Mouse (Mus musculus) G1E (cell line): ENCODE results near the gene Gm9837. TPM values are rescaled to one million over a fixed set of nuclear protein-coding genes. Genes with fewer than 3 reads are reported as not detected.

Experiments used
- ATAC-seq: 2 replicates; pipeline ENCODE4 v1.8.0; 2016; ENCODE audit warnings: mild to moderate bottlenecking; ENCODE audit not compliant: insufficient number of reproducible peaks, poor library complexity, low FRiP score, severe bottlenecking; ENCODE audit errors: extremely low read depth
- DNase-seq: peaks from one replicate; pipeline ENCODE4 v3.0.0; 2012; ENCODE audit warnings: low spot score
- H3K27me3 ChIP-seq: 2 replicates; pipeline ENCODE4 v1.6.1; 2012; ENCODE audit warnings: mild to moderate bottlenecking, low read length, inconsistent platforms; ENCODE audit not compliant: insufficient read depth
- H3K36me3 ChIP-seq: replicated peaks from 2 replicates; pipeline ENCODE3; 2012; ENCODE audit warnings: mild to moderate bottlenecking, inconsistent platforms
- H3K4me1 ChIP-seq: 2 replicates; pipeline ENCODE4 v1.6.1; 2012; ENCODE audit warnings: low read depth, low read length, inconsistent platforms, mixed read lengths; ENCODE audit not compliant: insufficient read depth
- H3K4me3 ChIP-seq: 2 replicates; pipeline ENCODE4 v1.5.1; 2012; ENCODE audit warnings: low read depth, mild to moderate bottlenecking, inconsistent platforms, low read length, moderate library complexity, mixed read lengths
- H3K9me3 ChIP-seq: replicated peaks from 2 replicates; pipeline ENCODE4 v1.6.1; 2012; ENCODE audit warnings: inconsistent platforms
- CTCF ChIP-seq: IDR thresholded peaks from 2 replicates; pipeline ENCODE4 v1.5.1; 2012; ENCODE audit warnings: low read depth, low read length, inconsistent platforms, mixed read lengths
- GATA1 ChIP-seq: IDR thresholded peaks from 2 replicates; pipeline ENCODE4 v1.6.1; 2012; ENCODE audit warnings: borderline replicate concordance, low read length, inconsistent platforms, mixed read lengths
- GATA2 ChIP-seq: IDR thresholded peaks from 2 replicates; pipeline ENCODE4 v1.6.1; 2012; ENCODE audit warnings: low read depth, low read length, inconsistent platforms, borderline replicate concordance
- POLR2AphosphoS5 ChIP-seq: IDR thresholded peaks from 2 replicates; pipeline ENCODE4 v1.6.1; 2012; ENCODE audit warnings: low read depth, low read length, inconsistent platforms; ENCODE audit not compliant: insufficient replicate concordance
- TAL1 ChIP-seq: conservative IDR thresholded peaks from 2 replicates; pipeline ENCODE4 v1.6.1; 2012; ENCODE audit warnings: low read depth, low read length, inconsistent platforms, mixed read lengths
- polyA plus RNA-seq: library from polyadenylated mRNA; stranded (reverse); fragments of >175 nt; gene quantifications from 2 replicates; pipeline ENCODE4 v1.2.3, GENCODE M21; 2012
- total RNA-seq, 2 experiments: library from RNA; stranded (forward) in 1 of 2; stranded (reverse) in 1 of 2; fragments of 200-1000 nt in 1 of 2; fragments of >200 nt in 1 of 2; fragmentation: Nextera tagmentation in 1 of 2; gene quantifications; 2 replicates each; pipeline ENCODE4 v1.2.3; 2014 to 2017

The Gm9837 gene
- total and polyA plus RNA-seq, 3 experiments: 0.16 TPM; not detected in 2

- no peak for DNase-seq
- Histone ChIP-seq H3K4me1 (peaks cover 3% of the 10 kb centered on the region; the same call in 1 of the 2 replicates), H3K4me3 (no peak overlapping the region), H3K9me3 (no peaks in the 10 kb centered on the region), H3K36me3 (no peaks in the 10 kb centered on the region), H3K27me3 (peaks cover 55% of the 10 kb centered on the region)
- no peak for TF ChIP-seq GATA2
- no peak for TF ChIP-seq CTCF
- no peak for TF ChIP-seq GATA1
- TF ChIP-seq POLR2AphosphoS5: no peak
- no peak for TF ChIP-seq TAL1
- ATAC-seq: no peak
Measured at GRCm38 (mm10) chr11:53450070-53450705, 20.1 kb downstream of the Gm9837 start.

GRCm38 (mm10) chr11:53448529-53448928, 21.8 kb downstream of the Gm9837 start:
- no peak for TF ChIP-seq GATA2
- TF ChIP-seq POLR2AphosphoS5: no peak
- no peak for TF ChIP-seq TAL1
- no peak for TF ChIP-seq GATA1
- no peak for TF ChIP-seq CTCF
- H3K4me3 ChIP-seq: no peak overlapping the region
- H3K9me3 ChIP-seq: no peaks in the 10 kb centered on the region
- peaks cover 7% of the 10 kb centered on the region; the same call in 1 of the 2 replicates for H3K4me1 ChIP-seq
- DNase-seq (no peak), ATAC-seq (no peak)
- H3K27me3 ChIP-seq: peaks cover 43% of the 10 kb centered on the region
- no peaks in the 10 kb centered on the region for H3K36me3 ChIP-seq

GRCm38 (mm10) chr11:53447996-53448395, 22.3 kb downstream of the Gm9837 start:
- TF ChIP-seq GATA2: no peak
- no peak for TF ChIP-seq CTCF
- TF ChIP-seq POLR2AphosphoS5: no peak
- TF ChIP-seq TAL1: no peak
- TF ChIP-seq GATA1: no peak
- DNase-seq (no peak), ATAC-seq (no peak)

DNA sequence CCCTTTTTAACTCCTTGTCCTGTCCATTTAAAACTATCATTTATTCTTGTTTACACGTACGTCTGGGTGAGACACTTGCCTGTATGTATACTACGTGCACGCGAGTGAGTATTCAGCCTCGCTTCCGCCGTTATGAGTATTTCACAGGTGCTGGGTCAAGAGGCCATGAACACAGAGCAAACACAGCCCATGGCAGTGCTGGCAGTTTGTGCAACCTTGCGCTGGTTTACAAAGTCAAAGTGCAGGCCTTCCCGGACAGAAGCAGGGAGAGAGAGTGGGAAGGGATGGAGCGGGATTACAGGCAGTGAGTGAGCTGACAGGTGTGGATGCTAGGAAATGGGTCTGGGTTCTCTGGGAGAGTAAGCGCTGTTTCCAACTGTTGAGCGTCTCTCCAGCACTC, 24.1 kb downstream of the Gm9837 start:
- Histone ChIP-seq H3K4me1 (peaks cover 16% of the 10 kb centered on the region), H3K27me3 (peaks cover 25% of the 10 kb centered on the region), H3K4me3 (no peak overlapping the region), H3K9me3 (no peaks in the 10 kb centered on the region), H3K36me3 (no peaks in the 10 kb centered on the region)
- TF ChIP-seq POLR2AphosphoS5 (no peak), TAL1 (no peak), GATA2 (no peak), GATA1 (no peak), CTCF (no peak)
- no peak for ATAC-seq
- DNase-seq: no peak

More at GRCm38 (mm10) chr11:53447996-53448395, 22.3 kb downstream of the Gm9837 start:
- Histone ChIP-seq H3K4me3 (no peak overlapping the region), H3K4me1 (peaks cover 9% of the 10 kb centered on the region; the same call in 1 of the 2 replicates), H3K9me3 (no peaks in the 10 kb centered on the region), H3K36me3 (no peaks in the 10 kb centered on the region), H3K27me3 (peaks cover 41% of the 10 kb centered on the region)

DNA sequence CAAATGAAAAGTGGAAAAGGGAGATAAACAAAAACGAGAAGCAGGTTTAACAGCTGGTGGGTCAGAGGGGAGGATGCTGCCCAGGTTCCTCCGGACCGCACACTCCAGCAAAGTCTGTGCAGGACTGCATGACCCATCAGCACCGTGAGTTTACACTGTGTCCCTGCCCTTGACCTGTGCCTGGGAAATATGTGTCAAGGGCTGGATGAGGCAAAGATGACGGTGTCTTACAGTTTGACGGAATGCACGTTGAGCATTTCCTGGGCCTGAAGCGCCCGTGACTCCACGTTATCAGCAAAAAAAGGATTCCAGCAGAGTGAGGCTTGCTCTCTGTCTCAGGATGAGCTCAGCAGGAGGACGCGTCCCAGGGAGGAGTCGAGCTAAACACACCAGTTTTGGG, 24.7 kb downstream of the Gm9837 start:
- H3K27me3 ChIP-seq: peaks cover 21% of the 10 kb centered on the region
- no peaks in the 10 kb centered on the region for H3K9me3 ChIP-seq
- H3K4me3 ChIP-seq: no peak overlapping the region
- H3K36me3 ChIP-seq: no peaks in the 10 kb centered on the region
- peaks cover 16% of the 10 kb centered on the region for H3K4me1 ChIP-seq
- ATAC-seq (no peak), DNase-seq (no peak)
- TF ChIP-seq TAL1 (no peak), GATA1 (no peak), POLR2AphosphoS5 (no peak), GATA2 (no peak), CTCF (no peak)

- H3K4me3 ChIP-seq: no peak overlapping the region; the same call in 1 of the 2 replicates
Measured at GRCm38 (mm10) chr11:53443861-53444260, 26.4 kb downstream of the Gm9837 start.

More at GRCm38 (mm10) chr11:53443861-53444260, 26.4 kb downstream of the Gm9837 start:
- H3K9me3 ChIP-seq: no peaks in the 10 kb centered on the region
- DNase-seq (no peak), ATAC-seq (no peak)
- peaks cover 14% of the 10 kb centered on the region for H3K27me3 ChIP-seq
- no peak for TF ChIP-seq GATA2
- no peak for TF ChIP-seq POLR2AphosphoS5
- TF ChIP-seq GATA1: no peak
- no peak for TF ChIP-seq CTCF
- TF ChIP-seq TAL1: no peak
- peaks cover 16% of the 10 kb centered on the region for H3K4me1 ChIP-seq
- no peaks in the 10 kb centered on the region for H3K36me3 ChIP-seq
